Mouse (Mus musculus): Measurements from ENCODE around the gene Klk1b21.

DNA sequence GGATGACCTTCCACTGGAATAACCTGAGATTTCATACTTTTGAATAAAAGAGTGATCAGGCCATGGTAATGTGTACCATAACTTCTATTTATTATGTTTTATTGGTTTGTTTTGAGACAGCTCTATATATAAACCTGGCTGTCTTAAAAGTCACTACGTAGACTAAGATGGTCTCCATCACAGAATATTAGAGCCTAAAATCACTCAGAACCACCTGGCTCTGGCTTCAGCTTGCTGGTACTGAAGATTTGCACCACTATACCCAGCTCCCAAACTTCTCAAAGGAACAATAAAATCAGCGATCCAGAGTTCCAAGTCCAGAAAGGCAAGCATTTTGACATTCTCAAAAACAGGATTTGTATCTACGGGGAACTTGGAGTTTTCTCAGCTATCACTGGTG lies 34.3 kb downstream of the Klk1b21 start, which contains the start of gene Klk1b16:
- TF ChIP-seq CTCF (IDR thresholded peaks at IDR 0.05; ENCODE audit: low read depth): no peak
- TF ChIP-seq EP300 (optimal IDR thresholded peaks at IDR 0.05): no peak
